Mouse (Mus musculus) frontal cortex, adult (tissue): ENCODE data around the gene Taf6l.
A peak's percentile ranks its signal among the peaks of the same experiment; 100 is the strongest.
"Not testable (repeated sequence)": the region's sequence is repeated elsewhere in the genome, so short reads cannot be mapped to it uniquely, and the experiment has no call there.

ENCODE experiments used
- ATAC-seq: cut with Nextera tagmentation; 2 replicates; pipeline ENCODE4 v1.9.2; 2017; ENCODE audit warnings: mild to moderate bottlenecking, moderate library complexity, mixed read lengths; ENCODE audit not compliant: low TSS enrichment

Gene Taf6l

GRCm38 (mm10) chr19:8738911-8739310 is 47.3 kb downstream of the Taf6l start:
- ATAC-seq, result no peak

GRCm38 (mm10) chr19:8736160-8736467 is 50.1 kb downstream of the Taf6l start:
- ATAC-seq, result no peak

- peak; percentile 90 for ATAC-seq
Measured at GRCm38 (mm10) chr19:8735389-8736159, 50.6 kb downstream of the Taf6l start, which contains the start of gene Wdr74. Gene Wdr74, plus strand, starts transcription at chr19:8735827.

GRCm38 (mm10) chr19:8734334-8734733 is 51.9 kb downstream of the Taf6l start:
- no peak for ATAC-seq

GRCm38 (mm10) chr19:8728335-8729099 is 57.7 kb downstream of the Taf6l start:
- not testable (repeated sequence) for ATAC-seq

- ATAC-seq, result no peak
Measured at GRCm38 (mm10) chr19:8727495-8728114, 58.6 kb downstream of the Taf6l start.

- no peak for ATAC-seq
Measured at GRCm38 (mm10) chr19:8726609-8727390, 59.4 kb downstream of the Taf6l start.

GRCm38 (mm10) chr19:8725081-8725613 is 61.1 kb downstream of the Taf6l start:
- ATAC-seq, result no peak
